Mouse (Mus musculus): Measurements from ENCODE around the gene Vav2.

Gene Vav2

DNA sequence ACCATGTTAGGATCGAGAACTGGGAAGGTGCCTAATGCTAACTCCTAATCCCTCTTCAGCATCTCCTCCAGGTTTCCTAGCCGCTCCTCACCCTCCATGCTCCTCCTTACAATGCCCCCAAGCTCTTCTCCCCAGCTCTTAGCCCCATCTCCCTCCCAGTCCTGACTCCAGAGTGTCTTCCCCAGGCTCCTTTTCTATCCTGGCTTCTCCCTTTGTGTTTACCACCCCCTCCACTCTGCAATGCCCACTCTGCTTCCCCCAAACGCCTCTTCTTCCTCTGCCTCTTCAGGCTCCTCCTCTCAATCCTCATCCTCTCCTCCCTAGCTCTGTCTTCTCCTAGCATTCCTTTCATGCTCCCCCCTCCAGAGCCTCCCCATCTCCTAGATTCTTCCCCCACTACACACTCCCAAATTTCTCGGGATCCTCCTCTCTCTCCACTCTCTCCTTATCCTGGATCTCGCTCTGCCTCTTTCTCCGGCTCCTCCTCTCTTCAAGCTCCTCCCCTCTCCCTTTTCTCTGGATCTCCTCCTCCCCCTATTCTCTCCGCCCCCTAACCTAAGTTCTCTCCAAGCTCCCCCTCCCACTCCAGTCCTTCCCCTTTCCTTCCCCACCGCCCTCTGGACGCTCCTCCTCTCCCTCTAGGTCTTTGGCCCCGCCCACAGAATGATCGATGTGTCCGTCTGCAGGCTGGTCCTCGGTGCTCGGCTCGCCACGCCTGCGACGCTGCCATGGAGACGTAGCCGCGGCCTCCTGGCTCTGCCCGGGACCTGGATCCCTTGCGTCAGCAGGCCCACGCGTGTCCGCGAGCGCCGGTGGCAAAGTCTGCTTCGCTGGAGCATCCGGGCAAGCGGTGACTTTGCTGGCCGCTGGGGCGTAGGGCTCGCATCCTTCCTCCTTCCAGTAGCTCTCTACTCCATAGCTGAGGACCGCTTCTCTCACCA, 15.2 kb upstream of the Vav2 start, which contains the start of gene Brd3os:
Gene Brd3os, plus strand, starts transcription at position 558 of the 941 bp plus-strand sequence.
- DNase-seq (ENCODE audit: low spot score) = peak; percentile 75

DNA sequence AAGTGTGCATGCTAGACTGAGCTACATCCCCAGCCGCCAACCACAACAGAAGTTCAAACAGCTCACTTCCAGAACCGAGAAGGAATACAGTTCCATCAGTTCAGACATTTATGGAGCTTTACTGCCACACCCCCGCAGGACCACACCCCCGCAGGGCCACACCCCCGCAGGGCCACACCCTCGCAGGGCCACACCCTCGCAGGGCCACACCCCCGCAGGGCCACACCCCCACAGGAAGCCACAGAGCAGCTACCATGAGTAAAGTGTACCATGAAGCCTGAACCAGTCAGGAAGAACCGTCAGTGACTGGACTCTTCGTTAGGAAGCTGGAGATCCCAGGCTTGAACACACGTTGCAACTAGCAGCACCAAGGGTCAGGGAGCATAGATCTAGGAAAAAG, 11.4 kb upstream of the Vav2 start:
- DNase-seq (ENCODE audit: low spot score) = peak; percentile 53

DNA sequence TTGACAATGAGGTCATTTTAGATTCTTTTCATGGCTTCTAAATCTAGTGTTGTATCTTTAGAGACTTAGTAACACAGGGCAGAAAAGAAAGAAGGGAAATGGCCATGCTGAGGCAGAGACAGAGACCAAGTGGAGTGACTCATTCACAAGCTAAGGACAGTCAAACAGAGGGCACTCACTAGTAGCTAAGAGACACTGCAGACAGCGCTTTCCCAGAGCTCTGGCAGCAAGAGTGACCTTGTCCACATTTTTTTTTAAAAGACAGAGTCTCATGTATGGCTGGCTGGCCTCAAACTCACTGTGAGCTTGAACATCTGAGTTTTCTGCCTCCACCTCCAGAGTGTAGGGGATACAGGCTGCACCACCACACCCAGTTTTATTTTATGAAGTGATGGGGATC, 11.0 kb upstream of the Vav2 start:
- no peak for DNase-seq (ENCODE audit: low spot score)

DNA sequence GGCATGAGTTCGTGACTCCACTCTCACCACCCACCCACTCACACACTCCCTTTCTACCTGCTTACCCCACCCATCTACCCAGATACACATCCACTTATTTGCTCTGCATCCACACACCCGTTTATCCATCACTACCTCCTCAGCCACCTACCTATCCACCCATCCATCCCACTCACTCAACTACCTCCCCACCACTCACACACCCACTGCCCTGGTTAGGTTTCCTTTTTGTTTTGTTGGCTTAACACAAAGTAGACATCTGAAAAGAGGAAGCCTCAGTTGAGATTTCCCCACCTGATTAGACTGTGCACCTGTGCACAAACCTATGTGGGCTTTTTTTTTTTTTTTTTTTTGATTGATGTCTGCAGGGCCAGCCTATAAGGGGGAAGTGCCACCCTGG, 5.8 kb upstream of the Vav2 start:
- no peak for DNase-seq (ENCODE audit: low spot score)

DNA sequence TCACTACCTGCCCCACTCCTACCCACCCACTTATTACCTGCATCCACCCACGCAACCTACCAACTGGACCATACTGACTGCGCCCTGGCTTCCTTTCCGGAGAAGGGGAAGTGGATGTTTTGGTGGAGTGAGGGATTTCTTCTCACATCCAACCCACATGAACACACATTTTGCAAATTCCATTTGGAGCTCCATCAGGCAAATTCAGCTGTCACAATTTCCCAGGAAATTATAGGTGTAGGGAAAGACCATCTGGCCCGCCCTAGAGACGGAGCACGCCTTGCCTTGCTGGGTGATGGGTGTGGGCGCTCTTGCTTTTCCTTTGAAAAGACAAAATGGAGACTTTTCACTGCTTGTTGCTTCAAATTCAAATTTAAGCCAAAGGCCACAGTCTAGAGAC, 3.8 kb upstream of the Vav2 start:
- DNase-seq (ENCODE audit: low spot score) = no peak

DNA sequence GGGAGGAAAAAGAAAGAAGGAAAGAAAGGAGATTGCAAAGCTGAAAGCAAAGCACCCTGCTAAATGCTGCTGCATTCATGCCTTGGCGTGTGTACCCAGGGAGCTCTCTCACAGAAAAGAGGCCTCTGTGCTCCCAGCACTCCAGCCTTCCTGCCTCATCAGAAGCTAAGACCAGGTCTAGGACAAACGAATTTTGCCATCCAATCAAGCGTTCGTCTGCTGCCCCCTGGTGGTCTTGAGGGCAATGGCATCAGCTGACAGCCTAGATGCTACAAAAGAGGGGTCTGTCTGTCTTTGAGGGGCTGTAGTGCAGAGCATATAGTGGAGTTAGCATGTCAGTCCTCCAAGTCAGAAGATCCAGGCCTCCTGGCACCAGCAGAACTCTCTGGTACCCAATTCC, 1.2 kb upstream of the Vav2 start:
- peak; percentile 73 for DNase-seq (ENCODE audit: low spot score)

DNA sequence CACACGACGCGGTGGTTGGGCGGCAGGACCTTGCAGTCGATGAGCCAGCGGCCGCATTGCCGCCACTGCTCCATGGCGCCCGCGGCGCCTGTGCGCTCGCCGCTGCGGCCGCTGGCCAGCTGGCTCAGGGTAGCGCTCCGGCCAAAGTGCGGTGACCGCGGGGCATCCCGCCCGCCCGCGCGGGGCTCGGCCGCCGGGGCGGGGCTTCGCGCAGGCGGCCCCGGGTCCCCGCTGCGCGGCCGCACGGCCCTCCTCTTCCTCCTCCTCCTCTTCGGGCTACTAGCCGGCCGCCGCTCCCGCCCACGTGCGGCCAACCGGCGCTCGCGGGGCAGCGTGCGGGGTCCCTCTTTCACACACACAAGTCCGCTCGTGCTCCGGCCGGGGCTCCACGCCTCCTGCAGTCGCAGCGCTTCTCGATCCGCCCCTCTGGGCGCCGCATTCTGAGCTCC, 403 bp downstream of the Vav2 start:
- DNase-seq (ENCODE audit: low spot score) = no peak

DNA sequence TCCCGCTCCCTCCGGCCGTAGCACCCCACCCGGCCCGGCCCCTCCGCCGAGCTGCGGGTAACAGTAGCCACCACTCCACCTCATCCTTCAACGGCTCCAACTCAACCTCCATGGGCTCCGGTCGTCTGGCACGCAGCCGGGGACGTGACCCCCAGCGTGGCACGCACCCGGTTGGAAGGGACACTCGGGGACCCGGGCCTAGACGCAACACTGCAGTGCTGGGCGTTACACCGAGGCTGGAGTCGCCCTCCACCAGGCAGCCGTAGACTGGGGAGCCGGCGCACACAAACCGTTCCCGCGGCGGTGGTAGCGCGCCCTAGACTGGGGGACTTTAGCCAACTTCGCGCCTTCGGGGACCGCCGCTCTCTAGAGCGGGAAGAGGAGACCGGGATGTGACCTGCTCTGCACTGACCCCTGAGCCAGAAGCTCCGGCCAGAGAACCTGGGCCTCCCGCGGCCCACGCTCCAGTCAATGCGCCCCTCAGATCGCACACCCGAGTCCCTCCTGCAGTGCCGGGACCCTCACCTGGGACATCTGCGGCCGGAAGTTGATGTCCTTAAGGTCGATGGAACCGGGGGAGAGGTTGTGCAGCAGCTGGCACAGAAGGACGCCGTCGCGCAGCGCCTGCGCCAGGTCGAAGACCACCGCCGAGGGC, 955 bp downstream of the Vav2 start:
- no peak for DNase-seq (ENCODE audit: low spot score)

DNA sequence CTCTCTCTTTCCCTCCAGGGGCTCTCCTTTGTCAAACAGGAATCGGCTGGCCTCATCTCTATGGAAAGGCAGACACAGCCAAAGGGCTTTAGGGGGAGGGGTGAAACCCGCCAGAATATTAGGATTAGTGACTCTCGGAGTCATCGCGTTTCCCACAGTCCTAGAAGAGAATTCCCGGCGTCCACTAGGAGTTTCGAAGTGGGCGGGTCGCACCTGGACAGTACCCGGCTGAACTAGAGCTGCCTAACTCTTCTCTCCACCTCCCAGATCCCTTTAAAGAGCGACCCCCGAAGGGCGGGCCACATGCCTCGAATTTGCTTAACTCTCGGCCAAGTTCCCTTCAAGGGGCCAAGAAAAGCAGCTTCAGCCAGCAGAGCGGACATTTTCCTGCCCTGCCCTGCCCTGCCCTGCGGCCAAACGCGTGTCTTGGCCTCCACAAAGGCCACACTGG, 1.6 kb downstream of the Vav2 start:
- no peak for DNase-seq (ENCODE audit: low spot score)

DNA sequence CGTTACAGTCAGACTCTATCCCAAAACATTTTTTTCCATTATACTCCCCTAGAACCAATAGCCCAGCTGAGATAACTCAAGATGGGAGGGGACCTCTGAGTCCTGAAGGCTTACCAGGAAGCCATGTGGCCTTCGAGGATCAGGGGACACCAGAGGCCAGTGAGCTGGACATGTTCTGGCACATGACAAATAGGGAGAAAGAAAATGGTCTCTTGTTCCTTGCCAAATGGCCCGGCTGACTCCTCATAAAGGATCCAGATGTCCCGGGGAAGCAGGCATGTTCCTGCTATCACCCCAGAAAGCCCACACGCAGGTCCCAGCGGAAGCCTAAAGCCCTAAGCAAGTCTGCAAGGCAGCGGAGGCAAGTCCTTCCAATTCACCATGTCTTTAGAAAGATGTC, 3.2 kb downstream of the Vav2 start:
- DNase-seq (ENCODE audit: low spot score) = no peak

DNA sequence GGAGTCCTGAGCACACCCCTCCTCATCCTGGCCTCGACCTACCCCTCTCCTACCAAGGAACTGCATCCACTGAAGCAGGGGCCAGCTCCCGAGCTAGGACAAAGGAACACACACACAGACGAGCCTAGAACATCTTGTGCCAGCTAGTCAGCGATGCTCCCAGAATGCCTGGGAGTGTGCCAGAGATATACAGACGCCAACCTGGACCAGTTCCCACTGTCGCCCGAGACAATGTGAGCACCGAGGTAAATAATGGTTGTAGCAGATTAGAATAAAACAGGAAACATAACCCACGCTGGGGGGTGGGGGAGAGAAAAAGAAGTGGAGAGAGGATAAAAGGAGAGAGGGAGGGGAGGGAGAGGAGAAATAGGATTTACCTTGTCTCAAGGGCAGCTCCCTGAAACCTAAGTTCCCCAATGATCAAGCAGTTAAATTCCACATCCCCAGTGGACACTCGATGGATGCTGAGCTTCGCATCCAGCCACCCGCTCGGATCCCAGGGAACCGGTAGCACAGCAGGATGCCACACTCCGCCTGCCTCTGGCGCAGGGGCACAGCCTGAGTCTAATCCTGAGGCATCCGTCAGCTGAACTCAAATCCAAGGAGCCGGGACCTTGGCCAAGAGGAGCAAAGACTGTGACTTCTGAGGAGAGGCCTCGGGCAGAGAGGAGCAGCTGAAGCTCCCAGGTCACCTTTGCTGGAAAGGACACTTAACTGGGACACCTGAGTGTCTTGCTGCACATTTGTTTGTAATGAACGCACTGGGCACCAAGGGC, 5.4 kb downstream of the Vav2 start:
- no peak for DNase-seq (ENCODE audit: low spot score)

DNA sequence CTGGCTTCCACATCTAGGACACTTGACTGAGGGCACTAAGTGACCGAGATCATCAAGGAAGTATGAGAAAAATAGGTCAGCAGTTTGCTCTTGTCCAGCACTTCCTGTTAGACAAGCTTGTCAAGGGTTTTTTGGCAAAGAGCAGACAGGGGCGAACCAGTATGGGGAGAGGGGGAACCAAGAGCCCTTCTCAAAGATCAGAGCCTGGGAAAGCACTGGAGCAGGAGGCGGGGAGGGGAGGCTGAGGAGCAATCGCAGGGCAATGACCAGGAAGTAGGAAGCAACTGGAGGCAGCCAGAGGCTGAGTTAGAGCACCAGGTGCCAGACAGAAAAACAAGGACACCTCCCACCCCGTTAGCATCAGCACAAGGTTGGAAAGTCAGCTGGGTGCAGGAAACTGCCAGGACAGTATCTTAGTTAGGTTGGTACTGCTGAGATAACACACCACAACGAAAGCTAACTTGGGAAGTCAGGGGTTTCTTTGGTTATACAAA, 8.2 kb downstream of the Vav2 start:
- no peak for DNase-seq (ENCODE audit: low spot score)

DNA sequence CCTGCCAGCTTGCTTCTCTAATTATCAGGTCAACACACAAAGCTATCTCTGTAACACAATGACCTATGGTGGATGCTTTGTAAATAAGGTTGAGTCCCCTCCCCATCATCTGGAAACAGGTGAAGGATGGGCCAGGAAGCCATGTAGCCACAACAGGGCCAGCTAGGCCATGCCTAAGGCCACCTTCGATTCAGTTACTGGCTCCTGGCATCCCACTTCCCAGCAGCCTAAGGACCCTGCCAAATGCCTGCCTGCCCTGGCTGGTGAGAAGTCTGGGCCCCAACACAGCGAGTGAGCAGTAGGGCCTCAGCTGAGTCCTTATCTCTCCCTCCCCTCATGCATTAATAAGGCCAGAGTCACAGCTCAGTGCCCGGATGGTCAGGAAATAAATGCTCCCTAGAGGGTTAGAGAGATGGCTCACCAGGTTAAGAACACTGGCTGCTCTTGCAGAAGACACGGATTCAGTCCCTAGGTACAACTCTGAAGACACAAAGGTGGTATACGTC, 9.1 kb downstream of the Vav2 start:
- no peak for DNase-seq (ENCODE audit: low spot score)

DNA sequence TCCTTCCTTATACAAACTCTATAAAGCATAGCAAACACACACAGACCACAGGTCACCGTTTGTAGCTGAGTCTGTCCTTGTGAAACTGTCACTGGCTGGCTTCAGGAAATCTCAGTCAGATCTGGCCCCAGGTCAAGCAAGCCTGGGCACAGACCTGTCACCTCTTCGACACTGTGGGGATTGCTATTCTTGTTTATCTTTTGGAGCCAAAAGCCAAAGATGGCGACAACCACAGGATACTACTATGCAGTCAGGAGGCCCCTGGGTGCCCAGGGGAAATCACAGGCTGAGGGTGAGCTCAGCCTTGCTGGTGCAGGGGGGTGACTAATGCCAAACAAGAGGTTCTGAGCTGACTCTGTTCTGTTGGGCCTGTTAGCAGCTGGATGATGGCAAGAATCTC, 10.4 kb downstream of the Vav2 start:
- DNase-seq (ENCODE audit: low spot score) = no peak

DNA sequence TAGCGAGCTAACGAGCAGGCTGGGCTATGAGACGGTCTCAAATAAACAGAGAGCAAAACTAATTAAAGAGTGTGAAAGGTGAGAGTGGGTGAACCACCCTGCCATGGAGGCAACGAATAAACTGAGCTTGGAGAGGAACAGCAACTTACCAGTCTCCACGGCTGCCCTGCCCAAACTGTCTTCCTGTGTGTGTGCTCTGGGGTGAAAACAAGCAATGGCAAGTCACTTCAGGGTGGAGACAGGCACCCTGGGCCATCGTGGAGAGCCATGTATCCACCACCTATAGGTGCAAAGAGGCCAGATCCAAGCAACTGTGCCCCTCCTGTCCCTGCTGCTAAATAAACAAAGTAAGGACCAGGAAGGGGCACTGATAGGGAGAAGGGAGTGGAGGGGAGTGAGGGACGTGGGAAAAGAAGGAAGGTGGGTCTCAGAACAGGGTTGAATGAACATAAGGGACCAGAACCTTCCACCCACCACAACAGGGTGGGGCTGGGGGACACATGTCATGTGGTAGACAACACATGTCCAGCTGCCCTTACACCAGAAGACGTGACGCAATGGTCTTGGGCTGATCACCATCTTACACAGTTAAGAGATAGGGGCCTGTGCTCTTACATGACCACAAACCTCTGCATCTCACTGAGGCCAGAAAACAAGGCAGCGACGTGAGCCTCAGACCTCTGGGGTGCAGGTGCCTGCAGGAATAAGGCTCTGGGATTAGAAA, 11.6 kb downstream of the Vav2 start:
- no peak for DNase-seq (ENCODE audit: low spot score)

DNA sequence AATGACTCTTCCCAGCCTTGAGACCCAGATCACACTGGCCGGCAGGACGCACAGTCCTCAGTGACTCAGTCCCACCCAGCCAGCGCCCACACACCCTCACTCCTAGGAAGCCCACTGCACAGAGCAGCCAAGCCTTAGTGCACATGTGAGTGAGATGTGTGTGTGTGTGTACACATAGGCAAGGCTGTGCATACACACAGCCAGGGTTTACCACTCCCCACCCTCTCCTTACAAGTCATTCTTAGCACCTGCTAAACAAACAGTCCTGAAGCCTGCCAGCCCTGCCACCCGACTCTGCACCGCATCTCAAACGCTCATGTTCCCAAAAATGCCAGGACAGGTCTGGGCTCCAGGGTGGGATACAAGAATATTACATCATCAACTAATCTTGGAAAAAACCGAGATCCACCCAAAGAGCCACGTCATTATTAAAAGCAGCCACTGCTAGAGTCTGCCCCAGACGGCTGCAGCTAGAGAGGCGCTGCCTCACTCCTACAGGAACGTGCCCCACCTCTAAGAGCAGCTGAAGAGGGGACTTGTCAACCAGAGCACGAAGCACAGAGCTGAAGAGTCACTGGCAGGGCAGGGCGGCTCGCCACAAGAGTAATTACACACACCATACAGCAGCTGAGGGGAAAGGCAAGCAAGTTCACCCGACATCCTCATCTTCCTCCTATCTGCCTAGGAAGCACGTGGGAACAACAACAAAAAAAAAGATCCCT, 12.7 kb downstream of the Vav2 start:
- DNase-seq (ENCODE audit: low spot score) = no peak

DNA sequence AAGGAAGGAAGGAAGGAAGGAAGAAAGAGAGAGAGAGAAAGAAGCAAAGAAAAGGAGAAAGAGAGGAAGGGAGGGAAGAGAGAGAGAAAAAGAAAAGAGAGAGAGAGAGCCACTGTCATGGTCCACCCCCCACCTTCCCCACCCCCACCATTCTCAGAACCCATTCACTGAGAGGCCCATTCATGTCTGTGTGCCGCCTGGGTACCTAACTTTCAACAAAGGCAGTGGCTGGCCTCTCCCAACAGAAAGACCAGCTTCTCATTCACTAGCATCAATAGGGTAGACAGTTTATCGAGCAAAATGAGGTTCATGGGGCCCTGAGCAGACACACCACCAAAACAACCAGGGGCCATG, 13.3 kb downstream of the Vav2 start:
- DNase-seq (ENCODE audit: low spot score) = no peak

DNA sequence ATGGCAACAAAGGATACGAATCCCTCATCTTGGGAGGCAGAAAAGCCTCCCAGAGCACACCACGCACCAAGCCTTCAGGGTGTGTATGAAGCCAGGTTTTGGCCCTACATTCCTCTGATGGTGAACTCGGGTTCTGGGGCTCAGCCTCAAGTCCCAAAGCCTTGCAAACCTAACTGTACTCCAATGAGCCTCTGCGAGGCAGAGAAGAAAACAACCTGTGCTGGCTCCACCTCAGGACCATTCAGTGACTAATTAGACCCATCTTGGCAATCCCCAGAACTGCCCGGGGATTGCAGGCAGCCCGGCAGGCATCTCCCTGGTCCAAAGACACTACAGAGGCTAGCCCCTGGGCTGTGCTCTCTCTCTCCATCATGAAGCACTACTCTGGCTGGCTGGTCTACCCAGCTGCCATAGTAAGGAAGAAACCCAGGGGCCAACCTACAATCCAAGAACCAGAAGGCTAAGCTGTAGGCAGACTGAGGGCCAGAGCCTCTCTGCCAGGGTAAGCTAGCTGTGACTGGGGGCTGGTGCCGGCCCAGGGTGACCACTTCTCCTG, 14.5 kb downstream of the Vav2 start:
- DNase-seq (ENCODE audit: low spot score) = no peak

DNA sequence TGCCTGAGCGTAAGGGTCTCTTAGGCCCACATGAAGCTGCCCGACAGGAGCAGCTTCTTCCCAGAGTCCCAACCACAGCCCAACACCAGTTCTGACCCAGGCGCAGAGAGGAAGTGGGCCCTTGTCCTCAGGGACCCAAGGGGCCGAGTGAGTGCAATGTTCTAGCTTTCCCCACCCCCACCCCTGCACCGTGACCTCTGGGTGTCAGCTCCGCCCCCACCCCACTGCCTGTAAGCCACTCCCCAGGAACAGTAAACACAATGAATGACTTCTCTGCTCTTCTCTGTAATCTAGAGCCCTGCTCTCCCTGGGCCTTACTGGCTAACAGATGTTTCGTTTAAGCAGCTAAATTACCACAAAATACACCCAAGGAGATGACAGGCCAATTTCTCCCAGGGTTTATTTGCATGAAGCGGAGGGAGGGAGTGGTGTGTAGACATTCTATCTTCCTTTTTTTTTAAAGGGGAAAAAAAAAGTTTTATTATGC, 15.1 kb downstream of the Vav2 start:
- DNase-seq (ENCODE audit: low spot score) = no peak

DNA sequence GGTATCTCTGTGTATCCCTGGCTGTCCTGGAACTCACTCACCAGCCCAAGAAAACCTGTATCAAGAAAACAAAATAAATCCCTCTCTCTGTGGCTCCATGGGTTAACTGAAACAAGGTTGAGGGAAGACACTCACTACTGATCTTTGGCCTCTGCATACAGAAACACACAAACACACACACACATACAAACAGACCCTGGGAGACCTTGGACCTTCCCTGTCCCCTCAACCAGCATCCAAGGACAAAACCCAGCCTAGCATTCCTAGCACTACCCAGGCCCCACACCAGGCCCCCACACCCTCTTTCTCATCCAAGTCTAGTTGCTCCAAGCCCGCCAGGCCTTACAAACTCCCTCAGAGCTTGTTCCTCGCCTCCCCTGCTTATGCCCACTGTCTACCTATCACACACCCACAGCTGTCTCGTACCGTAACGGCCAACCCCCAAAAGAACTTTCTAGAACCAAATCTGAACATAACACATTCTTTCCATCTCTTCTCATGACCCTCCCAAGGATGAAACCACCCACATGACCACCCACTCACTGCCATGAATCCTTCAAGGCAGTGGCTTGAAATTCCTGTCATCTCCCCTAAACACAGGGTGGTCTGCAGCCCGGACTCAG, 16.2 kb downstream of the Vav2 start:
- DNase-seq (ENCODE audit: low spot score) = no peak
